Mouse (Mus musculus) cerebellum, postnatal 36 days (tissue): ENCODE measurements around the gene Armc6.
A peak's percentile ranks its signal among the peaks of the same experiment; 100 is the strongest.

ENCODE experiments used
- DNase-seq, 2 experiments: peaks; one replicate each; pipeline ENCODE4 v3.0.0; 2021 to 2022; ENCODE audit warnings: mixed read lengths in 2 of 2

Gene Armc6

GRCm38 (mm10) chr8:70234080-70234780, at the start of gene Armc6, which contains the start of gene Sugp2:
Armc6 (minus strand) TSS chr8:70234466.
Sugp2 (plus strand) TSS chr8:70234226.
- DNase-seq: peak; percentile 96 to 97

DNA sequence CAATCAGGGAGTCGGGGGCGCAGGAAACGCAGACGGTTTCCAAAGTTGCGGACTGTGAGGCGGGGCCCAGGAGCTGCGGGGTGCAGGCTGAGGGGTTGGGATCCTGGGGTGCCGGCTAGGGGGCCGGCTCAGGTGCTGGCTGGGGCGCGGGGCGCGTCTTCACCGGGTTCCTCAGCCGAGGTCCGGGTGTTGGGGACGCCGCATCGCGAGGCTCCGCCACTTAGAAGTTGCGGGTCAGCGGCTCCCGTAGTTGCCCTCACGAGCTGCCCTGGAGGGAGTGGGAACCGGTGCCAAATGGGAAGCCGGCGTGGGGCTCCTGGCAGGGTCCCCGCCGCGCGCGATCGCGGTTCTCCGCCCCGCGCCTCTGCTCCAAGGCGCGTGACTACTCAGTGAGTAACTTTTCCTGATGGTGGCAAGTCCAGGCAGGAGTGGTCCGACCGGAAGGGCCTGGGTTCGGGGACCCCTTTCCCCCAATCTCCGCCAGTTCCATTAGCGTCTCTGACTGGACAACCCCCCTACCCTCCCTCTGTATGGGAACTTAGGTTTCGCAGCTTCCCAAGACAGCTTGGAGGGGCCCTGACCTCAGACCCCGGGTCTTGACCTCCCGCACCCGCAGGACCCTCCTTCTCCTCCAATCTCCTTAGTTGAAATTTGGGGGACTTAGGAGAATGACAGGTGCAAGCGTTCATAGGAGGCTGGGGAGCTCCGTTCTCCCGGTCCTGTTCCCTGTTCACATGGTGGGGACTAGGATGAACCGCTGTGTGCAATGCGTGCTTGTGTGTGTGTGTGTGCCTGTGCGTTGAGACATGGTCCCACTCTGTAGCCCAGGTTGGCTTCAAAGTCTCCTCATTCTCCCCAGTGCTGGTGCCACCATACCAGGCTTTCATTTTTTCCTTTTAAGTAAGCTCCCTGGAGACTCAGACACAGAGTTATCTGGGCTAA, 49.1 kb upstream of the Armc6 start:
- no peak for DNase-seq

DNA sequence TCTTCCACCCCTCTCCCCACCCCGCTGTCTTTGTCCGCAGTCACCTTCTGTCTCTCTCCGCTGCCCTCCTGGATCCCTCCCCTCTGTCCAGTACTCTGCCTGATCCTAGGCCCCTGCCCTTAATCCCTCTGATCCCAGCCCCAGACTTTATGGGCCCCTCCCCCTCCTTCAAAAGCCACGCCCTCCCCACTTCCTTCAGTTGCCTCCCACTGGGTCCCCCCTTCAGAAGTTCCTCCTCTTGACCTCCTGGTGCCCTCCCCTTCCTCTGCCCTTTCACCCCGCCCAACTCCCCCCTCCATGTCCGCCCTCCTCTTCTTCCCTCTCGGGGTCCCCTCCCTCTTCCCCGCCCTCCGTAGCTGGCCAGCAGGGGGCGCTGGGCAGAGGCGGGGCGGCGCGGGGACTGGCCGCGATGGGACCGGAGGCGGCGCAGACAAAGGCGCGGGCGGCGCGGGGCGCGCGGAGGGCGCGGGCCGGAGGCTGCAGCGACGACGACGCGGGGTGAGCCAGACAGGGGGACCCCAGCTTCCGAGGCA, 48.4 kb upstream of the Armc6 start, which contains the start of gene Homer3:
Gene Homer3, plus strand, starts transcription at position 225 of the 533 bp plus-strand sequence.
- peak; percentile 48 to 65 for DNase-seq

- no peak for DNase-seq
These were observed 46.7 kb upstream of the Armc6 start for GRCm38 (mm10) chr8:70281001-70281400.

GRCm38 (mm10) chr8:70279266-70279665, 45.0 kb upstream of the Armc6 start:
- DNase-seq: no peak

DNA sequence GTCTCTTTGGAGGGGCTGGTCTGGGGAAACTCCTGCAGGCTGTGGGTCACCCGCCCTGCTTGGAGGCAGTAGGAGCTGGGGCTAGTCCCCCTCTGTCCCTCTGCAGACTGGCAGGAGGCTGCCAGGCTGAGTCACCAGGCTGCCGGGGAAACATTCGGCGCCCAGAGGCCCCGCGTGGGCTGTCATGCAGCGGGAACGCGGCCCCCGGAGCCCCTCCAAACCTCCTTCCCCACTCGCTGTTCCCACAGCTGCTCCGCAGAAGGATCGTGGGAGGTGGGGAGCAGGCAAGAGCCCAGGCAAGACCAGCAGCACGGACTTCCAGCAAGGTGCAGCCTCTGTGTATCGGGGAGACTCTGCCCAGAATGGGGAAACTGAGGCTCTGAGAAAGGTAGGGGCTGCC, 43.9 kb upstream of the Armc6 start:
- DNase-seq: no peak

GRCm38 (mm10) chr8:70276476-70276875, 42.2 kb upstream of the Armc6 start:
- DNase-seq: no peak

GRCm38 (mm10) chr8:70274350-70274749, 40.1 kb upstream of the Armc6 start:
- no peak for DNase-seq

DNA sequence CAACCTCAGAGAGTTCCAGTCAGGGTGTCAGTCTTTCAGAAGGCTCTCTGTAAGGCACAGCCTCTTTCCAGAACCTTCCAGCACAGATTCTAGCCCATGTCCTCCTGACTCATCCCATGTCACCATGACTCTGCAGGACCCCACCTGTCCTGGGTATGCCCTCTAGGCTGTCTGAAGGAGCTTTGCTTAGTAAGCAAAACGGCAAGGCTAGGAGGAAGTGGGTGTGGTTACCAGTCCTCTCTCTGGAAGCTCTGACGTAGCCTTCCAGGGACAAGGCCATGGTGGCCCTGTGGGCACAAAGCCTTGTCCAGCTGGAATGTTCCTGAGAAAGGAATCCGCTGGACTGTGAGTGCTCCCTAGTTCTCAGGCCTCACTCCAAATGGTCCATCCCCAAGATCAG, 38.7 kb upstream of the Armc6 start:
- no peak for DNase-seq

DNA sequence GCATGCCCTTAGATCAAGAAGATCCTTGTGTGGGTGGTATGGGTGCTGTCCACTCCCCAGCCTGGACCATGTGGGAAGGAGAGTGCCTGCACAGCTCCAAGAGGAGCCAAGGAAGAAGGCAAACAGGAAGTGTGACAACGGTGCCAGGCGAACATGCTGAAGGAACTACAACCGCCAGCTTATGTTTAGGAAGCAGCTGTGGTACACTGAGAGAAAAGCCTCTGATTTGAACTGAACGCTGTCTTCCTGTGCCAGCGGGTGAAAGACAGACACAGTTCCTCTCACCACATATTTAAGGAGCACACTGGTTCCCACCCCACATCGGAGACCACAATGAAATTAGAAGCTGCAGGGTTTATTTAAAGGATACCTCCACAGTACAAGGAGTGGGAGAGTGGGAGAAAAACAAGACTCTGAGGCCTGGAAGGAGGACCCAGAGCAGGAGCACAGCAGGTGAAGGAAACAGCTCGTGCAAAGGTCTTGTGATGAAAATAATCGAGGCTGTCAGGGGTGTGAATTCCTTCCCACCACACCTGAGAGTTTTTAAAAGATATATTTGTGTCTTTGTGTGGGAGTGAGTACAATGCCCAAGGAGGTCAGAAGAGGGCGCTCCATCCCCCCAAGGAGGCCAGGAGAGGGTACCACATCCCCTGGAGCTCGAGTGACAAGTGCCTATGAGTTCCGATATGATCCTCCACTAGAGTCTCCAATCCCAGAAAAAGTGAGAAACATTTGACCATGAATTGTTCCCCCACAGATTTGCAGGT, 34.7 kb upstream of the Armc6 start:
- DNase-seq: no peak

GRCm38 (mm10) chr8:70268311-70268710, 34.0 kb upstream of the Armc6 start:
- DNase-seq: peak in 1 of 2 experiments; percentile 37

DNA sequence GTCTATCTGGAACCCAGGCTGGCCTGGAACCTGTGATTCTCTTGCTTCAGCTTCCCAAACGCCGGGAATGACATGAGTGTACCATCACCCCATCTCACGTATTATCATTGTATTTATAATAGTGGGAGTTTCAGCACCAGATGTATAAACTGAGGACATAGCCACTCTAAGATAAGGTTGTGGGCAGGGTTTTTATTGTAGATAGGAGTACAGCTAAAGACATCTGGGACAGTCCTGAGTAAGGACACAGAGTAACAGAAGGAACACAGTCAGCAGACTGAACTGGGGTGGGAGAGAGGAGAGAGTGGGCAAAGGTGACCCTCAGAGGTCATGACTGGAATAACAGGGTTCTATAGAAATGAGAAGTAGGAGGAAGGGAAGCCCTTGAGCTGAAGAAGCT, 33.4 kb upstream of the Armc6 start:
- DNase-seq: no peak

DNA sequence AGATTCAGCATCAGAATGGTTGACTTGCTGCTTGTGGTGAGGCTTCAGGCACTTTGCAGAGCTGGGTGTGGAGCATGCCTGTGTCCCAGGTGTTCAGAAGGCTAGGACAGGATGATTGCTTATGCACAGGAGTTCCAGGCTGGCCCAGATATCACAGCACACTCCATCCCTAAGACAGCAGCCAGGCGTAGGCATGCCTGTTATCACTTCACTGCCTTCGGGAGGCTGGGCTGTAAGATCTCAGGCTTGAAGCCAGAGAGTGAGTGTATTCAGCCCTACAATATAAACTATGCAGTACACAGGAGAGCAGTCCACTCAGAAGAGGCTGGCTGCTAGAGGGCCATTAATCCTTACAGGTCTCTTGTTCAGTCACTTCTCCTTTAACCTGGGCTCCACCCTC, 24.8 kb upstream of the Armc6 start:
- no peak for DNase-seq

DNA sequence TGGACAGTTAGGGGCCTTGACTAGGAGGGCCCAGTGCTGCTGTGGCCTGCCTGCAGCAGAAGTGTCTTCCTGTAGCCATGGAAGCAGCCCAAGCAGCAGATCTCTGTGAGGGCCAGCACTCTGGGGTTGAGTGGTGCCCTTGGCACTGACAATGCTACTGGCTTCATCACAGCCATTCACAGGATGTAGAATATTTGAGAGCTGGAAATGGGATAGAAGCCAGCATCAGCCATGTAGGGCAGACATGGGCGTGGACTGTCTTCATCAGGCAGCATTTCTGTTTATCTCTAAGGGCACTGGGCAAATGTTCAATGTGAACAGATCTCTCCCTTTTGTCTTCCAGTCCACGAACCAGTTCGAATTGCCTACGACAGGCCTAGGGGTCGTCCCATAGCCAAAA, 24.3 kb upstream of the Armc6 start:
- no peak for DNase-seq

DNA sequence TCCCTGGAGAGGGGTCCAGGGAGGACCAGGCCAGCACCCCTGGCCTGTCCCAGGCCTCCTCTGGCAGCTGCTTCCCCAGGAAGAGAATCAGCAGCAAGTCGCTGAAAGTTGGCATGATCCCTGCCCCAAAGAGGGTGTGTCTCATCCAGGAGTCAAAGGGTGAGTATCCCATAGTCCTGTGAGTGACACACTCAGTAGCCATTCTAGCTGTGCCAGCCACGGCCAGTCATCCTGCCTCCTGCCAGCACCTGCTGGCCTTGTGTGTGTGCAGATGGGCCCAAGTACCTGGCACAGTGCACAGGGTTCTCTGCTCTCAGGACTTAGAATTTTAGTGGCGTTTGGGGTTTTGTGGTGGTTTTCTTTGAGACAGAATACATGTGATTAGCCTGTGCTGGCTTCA, 23.2 kb upstream of the Armc6 start:
- peak; percentile 50 to 52 for DNase-seq

- DNase-seq: no peak
These were observed 20.4 kb upstream of the Armc6 start for GRCm38 (mm10) chr8:70254628-70255027.

- no peak for DNase-seq
These were observed 13.6 kb upstream of the Armc6 start for GRCm38 (mm10) chr8:70247841-70248240.

DNA sequence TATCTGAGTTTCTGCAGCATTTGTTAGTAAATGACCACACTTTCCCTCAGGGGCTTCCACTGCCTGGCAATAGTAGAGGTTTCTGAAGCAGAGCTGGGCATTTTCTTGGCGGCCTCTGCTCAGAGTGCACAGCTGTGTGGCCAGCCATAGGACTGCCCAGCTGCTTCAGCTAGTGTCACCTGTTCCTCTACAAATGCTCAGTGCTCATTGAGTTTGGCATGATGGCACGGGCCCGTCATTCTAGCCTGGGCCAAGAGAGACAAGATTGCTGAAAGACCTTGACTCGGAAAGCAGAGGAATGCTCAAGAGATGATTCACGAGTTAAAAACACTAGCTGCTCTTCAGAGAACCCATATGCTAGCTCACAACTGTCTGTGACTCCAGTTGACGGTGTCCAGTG, 12.4 kb upstream of the Armc6 start:
- DNase-seq: no peak

DNA sequence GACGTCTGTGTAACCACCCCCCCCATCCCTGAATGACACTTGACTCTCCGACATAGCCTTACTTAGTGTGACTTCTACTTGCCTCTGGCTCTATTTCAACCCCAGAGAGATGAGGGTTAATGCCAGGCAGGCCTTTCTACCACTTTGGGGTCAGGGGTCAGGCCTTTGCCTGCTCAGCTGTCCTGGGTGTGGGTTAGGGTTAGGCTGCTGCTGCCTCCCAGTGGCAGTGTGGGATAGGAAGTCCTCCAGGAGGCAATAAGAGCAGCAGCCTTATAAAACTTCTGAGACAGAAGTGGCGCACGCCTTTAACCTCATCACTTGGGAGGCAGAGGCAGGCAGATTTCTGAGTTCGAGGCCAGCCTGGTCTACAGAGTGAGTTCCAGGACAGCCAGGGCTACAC, 6.4 kb upstream of the Armc6 start:
- DNase-seq: no peak

DNA sequence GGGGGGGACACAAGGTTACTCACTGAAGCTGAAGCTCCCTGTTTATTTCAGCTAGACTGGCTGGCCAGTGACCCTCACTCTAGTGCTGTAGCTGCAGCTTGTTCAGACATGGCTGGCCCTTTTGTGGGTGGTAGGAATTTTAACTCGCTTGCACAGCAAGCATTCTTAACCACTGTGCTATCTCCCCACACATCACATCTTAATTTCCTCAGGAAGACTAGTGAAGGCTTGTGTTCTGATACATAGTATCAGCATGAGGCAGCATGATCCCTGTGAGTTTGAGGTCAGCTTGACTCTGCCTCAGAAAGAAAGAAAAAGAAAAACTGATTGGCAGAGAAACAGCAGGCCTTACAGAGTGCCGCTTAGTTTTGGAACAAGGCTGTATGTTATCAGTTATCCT, 3.6 kb upstream of the Armc6 start:
- DNase-seq: no peak

DNA sequence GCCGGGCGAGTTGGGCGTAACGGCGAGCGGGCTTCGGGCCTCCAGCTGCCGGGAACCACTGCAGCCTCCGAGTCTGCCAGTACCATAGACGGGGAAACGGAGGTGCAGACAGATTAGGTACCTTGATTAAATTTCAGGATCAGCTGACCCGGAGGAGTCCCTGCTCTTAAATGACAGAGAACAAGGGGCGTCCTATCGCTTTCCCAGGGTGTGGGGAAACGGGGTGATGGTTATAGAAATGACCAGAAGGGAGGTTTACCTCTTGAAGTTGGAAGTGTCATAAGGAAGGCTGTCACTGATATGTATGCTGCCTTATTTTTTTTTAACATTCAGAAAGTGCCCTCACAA, 489 bp upstream of the Armc6 start:
- DNase-seq: no peak

GRCm38 (mm10) chr8:70233606-70234005, 660 bp downstream of the Armc6 start:
- no peak for DNase-seq

DNA sequence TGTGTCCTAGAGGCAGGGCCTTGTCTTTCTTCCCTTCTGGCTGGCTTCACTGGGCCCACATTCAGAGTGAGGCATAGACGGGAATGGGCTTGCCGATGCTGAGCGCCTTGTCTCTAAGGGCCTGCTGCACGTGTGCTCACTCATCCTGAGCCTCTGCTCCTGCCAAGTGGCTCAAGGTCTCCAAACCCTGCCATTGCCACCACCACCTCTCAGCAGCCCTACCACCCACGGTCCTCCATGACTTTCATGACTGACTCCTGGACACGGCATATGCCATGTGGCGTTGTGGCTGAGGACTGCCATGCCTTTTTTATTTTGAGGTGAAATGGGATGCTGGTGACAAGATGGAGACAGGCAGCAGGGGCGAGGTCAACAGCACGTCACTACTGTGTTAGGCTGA, 3.4 kb downstream of the Armc6 start:
- DNase-seq: no peak
